Mouse (Mus musculus) layer of hippocampus, adult 11-12 months (tissue): ENCODE measurements at regions not wholly inside any gene's neighbourhood (a gene's known extent, or its start where the extent isn't known, plus 50 kb on each side); places are given as distances from the start of the nearest gene placed in this dataset.

ENCODE experiments used
- DNase-seq: peaks from one replicate; pipeline ENCODE4 v3.0.0; 2022; ENCODE audit warnings: low spot score

- no peak for DNase-seq
Observed at GRCm38 (mm10) chr15:70982719-70983118, 2851.6 kb upstream of the Gm6569 start.

GRCm38 (mm10) chr15:70987973-70988570, 2846.3 kb upstream of the Gm6569 start:
- no peak for DNase-seq

GRCm38 (mm10) chr15:70993397-70993796, 2841.0 kb upstream of the Gm6569 start:
- no peak for DNase-seq

DNA sequence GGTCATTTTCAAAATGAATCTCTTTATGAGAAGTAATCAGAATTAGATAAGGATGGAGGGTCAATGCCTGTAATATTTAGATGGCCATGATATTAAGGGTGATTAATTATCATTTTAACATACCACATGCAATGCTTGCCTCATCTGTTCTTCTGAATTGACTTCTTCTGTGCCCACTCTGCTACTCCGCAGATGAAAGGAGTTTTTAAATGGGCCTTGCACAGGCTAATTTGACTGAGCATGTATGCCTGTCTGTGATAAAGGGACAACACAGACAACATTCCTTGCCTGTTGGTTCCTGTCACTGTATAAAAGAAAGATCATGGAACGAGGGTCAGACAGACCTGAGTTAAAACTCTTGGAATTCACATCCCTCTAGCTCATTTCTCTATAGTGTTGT, 2824.0 kb upstream of the Gm6569 start:
- no peak for DNase-seq

- no peak for DNase-seq
Observed at GRCm38 (mm10) chr15:71010773-71011172, 2823.6 kb upstream of the Gm6569 start.

- DNase-seq, result no peak
Observed at GRCm38 (mm10) chr15:71054251-71054852, 2780.0 kb upstream of the Gm6569 start.

DNA sequence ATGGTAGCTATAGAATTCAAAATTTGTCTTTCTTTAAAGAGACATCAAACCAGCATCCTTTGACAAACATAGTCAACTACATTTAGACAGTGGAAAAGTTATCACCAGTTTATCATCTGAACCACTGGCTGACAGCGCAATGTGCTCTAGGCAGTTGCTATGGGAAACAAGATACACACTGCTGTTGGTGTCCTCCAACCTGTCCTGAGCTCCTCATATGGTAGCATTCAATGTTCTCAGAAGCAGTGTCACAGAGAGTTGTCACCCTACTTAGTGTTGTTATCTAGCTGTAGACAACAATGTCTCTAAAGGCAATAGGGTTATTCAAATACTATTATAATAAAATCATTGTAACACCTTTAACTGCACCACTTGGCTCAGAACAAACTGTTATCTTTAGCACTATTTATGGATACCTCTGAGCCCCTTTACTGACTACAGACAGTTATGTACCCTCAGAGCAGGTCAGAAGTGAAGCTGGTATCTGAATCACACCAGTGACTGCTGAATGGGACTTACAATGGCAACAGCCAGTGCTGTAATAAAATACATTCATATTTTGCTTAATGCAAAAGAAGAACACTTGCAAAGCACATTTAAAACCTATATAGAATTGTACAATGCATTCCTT, 2747.9 kb upstream of the Gm6569 start:
- no peak for DNase-seq

GRCm38 (mm10) chr15:71099111-71099510, 2735.2 kb upstream of the Gm6569 start:
- DNase-seq, result peak; percentile 21

DNA sequence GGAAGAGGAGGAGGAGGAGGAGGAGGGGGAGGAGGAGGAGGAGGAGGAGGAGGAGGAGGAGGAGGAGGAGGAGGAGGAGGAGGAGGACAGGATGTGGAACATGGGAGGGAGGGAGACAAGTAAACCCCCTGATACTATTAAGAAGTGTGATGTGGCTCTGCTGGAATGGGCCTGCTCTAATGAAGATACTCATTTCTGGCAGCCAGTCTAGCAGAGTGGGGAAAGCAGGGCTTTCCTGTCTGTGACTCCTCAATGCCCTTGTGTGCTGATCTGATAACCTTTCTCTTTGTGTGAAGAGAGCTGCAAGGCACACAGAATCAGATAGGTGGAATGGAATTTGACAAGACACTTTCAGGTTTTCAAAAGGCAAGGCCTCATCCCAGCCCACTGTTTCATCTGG, 2704.6 kb upstream of the Gm6569 start:
- DNase-seq, result no peak

DNA sequence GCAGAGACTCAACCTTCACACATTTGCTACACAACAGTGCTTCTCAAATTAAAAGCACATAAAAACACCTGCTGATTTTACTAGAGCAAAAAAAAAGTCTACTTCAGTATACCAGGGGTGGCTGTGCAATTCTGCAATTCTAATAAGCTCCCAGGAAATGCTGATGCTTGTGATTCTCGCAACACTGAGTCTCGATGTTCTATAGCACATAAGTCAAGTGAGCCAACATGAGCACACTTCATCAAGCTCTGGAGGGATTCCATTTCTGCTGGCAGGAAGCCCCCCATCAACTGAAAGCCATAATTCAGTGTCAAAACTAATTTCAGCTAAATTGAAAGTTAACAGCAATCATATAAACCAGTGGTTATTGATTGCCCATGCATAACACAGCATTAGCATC, 2676.7 kb upstream of the Gm6569 start:
- no peak for DNase-seq

DNA sequence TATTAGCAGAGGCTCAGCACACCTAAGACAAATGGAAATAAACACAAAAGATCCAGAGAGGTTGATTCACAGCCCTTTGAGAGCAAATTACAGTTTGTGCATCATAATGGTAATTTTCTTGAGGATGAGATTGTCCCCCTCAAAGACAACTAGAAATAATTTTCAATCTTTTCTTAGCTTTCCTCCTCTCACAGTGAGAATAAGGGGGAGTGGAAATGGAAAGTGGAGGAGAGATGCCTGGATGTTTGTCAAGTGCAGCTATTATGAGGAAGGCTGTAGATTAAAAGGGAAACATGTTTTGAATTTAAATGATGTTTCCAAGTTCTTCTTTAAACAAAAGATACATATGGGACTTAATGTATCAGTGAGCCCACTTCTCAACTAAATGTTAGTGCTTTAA, 2672.3 kb upstream of the Gm6569 start:
- no peak for DNase-seq

GRCm38 (mm10) chr15:71195011-71195739, 2639.2 kb upstream of the Gm6569 start:
- peak; percentile 43 for DNase-seq

GRCm38 (mm10) chr15:71240647-71241351, 2593.6 kb upstream of the Gm6569 start:
- peak; percentile 90 for DNase-seq

GRCm38 (mm10) chr15:71243539-71243938, 2590.8 kb upstream of the Gm6569 start:
- DNase-seq, result peak; percentile 41

- DNase-seq, result no peak
Observed at GRCm38 (mm10) chr15:71275876-71276565, 2558.3 kb upstream of the Gm6569 start.

DNA sequence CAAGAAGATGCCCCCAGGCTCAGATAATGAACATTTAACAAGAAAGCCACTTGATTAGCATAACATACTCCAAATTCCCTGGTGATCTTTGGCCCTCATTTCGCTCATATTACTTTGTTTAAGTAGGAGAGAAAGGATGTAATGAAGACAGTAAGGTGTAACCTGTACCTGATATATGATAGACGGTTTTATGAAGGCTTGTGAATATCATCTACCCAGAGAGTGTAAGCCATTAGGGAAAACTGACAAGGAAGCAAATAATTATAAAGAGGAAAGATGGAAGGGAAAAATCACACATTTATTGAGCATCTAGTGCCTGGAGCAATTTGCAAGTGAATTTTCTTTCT, 2557.8 kb upstream of the Gm6569 start:
- no peak for DNase-seq

DNA sequence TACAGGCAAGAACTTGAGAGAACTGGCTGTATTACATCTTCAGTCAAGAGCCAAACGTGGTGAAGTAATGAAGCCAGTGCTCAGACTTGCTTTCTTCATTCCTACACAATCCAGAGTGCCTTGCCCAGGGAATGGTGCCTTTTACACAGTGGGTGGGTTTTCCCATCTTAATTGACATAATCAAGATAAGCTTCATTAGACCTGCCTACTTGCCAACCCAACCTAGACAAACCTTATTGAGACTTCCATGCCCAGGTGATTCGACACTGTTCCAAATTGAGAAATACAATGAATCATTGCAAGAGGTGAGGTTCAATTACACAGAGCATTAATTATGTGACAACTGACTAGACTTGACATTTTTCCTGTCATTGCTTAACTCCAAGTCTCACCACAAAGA, 2557.0 kb upstream of the Gm6569 start:
- no peak for DNase-seq

- DNase-seq, result peak; percentile 17
Observed at GRCm38 (mm10) chr15:71283775-71284174, 2550.6 kb upstream of the Gm6569 start.

GRCm38 (mm10) chr15:71302541-71302940, 2531.8 kb upstream of the Gm6569 start:
- no peak for DNase-seq

DNA sequence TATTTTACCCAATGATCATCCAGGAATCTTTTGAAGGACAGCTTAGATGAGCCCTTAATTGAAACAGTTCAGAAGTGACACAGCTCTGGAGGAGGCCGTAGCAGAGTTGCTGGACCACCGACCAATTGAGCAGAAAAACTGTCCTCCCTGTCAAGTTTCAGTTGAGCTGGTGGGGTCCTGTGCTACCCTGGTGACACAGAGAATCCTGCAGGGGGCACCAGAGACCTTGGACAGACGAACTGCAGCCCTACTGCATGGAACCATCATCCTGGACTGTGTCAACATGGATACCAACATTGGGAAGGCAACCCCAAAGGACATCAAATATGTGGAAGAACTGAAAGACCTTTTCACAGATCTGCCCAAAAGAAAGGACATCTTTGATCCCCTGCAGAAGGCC, 2524.1 kb upstream of the Gm6569 start:
- DNase-seq, result peak; percentile 4

DNA sequence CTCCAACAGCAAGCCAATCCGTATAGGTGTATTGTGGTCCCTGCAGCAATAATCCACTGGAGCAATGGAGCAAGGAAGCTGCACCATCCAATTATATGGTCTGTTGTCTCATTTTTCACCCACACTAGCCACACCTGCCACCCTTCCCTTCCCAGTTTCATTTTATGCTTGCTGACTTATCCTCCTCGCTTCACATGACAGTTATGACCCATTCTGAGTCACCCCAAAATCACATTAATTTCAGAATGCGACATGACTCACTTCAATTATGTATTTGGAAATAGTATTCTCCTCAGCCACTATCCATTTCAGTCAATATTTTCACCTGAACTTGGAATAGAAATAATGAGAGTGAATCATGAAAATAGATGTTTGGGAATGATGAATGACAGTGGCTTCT, 2507.8 kb upstream of the Gm6569 start:
- DNase-seq, result no peak
